Mouse (Mus musculus) kidney, adult 8-10 months (tissue): ENCODE measurements around the gene Camk1d.
"Not testable (repeated sequence)": the region's sequence is repeated elsewhere in the genome, so short reads cannot be mapped to it uniquely, and the experiment has no call there.

ENCODE experiments used
- DNase-seq, 2 experiments: peaks; one replicate each; pipeline ENCODE4 v3.0.0; 2022

Gene Camk1d

DNA sequence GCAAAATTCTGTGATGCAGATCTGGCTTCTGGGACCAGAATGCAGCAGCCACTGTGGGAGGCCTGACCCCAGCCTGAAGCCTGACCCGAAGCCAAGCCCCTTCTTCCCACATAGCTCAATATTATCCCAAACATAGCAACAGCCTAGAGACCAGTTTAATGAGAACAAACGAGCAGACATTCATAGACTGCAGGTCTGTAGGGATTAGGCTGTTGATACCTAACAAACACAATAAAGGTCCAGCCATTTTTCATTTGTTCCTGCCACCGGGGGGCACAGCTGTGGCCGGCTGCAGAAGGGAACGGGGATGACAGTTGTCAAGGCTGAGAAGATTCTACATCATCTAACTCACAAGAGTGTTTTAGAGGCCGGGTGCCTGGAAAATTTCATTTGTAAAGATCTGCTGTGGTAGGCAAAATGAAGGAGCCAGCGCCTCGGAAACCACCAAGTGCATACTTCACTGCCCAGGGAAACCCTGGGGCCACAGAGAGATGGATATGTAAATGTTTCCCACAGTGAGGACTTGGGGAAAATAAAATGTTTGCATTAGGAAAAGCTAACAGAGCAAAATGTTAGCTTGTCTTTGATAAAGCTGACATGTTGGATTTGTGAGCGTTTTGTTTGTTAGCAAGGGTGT is 399.7 kb downstream of the Camk1d start:
- DNase-seq = no peak

DNA sequence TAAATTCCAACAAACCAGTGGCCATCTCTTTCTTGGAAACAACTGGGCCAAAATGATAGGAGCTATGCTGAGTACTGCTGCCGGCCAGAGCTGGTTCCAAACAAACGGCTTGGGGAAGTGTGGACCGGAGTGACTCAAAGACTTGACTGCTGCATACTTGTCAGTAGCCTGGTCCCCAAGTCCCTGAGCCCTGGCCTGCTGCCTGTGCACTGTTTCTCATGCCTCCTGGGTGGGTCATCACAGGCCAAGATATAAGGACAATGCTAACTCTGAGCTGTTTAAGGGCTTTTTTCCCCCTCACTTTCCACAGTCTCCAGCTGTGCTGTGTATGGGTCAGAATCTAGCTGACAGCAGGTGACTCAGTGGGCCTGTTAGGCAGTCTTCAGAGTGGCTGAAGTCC is 409.2 kb downstream of the Camk1d start:
- DNase-seq = no peak

DNA sequence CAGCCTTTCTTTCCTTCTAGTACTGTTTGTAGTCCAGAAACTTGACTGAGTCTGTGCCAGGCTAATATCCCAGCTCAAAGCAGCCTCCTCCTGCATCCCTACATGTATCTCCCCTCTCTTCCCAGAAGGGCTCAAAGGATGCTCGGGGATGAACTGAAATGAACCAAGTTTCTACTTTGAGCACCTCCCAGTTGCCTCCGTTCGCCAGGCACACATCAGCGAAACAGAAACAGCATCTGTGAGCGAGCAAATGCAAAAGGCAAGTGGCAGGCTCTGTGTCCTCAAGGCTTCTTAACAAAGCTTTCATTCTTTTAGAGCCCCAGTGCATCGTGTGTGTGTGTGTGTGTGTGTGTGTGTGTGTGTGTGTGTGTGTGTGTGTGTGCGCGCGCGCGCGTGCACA is 409.9 kb downstream of the Camk1d start:
- DNase-seq = no peak

DNA sequence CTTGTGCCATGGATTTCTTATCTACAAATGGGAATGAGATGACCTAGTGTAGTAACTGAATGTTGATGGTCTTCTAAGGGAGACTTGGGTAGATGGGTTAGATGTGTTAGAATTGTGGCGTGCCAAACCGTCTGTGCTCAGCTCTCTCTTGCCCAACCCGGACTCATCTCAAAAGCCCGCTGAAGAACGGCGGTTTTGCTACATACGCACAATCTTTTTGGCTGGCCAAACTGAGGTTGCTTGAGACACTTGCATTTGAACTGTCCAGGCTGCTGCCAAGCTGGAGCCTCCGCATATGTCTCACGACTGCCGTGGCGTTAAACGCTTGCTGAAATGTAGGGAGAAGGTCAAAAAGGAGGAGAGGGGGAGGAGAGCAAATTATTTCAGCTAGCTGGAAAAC is 413.0 kb downstream of the Camk1d start:
- DNase-seq = no peak

DNA sequence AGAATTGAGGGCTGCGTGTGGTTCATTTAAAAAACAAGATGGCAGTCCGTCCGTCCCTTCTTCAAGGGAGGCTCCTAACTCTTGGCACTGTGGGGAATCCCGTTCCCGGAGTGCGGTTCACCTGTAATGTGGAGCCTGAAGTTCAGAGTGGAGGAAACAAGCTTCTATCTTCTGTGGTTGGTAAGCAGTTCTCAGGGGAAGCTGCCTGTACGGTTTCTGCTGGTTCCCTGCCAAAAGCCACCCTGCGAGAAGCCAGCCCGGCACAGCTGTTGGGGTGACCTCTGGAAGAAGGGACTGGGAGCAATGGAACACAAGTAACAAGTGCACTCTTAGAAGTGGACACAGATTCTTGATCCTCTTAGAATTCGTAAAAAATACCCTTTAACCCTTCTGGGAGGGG is 416.2 kb downstream of the Camk1d start:
- peak; percentile 45 to 73 for DNase-seq

DNA sequence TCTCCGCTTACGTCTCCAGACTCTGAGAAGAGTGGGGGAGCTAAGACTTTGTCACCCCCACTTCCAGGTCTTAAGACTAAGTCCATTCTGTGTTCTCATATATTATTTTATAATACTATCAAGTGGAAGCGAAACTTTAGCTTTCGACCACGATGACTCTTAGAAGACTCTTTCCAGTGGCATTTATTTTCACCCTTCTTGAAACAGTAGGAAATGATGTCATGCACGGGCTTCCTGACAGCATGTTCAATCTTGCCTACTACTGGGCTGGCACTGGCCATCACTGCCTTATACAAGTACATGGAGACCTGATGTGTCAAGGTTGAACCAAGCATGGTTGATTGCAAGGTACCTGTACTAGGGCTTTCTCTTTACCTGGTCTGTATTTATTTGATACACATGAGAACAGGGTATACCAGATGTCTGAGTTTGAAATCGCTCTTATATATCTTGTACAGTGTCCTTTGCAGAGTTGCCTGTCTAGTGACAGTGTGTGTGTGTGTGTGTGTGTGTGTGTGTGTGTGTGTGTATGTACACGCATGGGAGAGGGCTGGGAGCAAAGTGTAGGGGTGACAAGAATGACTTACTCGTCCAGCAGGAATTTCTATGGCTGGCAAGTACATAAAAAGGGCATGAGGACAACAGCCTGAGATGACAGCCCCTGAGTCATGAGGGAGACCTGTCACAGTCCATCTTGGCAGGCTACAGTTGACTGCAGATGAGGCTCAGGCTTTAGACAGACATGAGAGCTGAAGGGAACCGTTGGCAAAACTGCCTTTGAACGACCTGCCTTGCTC is 417.4 kb downstream of the Camk1d start:
- no peak for DNase-seq

DNA sequence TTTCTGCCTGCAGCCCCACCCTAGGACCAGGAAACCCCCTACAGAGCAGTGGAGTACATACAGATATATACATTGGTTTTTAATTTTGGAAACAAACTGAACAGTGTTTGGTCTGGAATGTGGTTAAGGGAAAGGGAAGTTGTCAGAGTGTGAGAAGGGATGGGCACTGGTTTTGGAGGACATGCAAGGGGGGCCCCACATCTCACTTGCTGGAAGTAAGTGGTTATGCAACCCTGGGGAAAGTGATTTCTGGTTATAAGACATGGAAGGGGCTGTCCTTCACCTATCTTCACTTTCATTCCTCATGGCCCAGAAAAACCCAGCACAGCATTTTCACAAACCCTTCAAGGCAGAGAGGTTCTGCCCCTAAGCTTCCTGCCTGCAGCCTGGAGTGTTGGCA is 419.2 kb downstream of the Camk1d start:
- DNase-seq = no peak

DNA sequence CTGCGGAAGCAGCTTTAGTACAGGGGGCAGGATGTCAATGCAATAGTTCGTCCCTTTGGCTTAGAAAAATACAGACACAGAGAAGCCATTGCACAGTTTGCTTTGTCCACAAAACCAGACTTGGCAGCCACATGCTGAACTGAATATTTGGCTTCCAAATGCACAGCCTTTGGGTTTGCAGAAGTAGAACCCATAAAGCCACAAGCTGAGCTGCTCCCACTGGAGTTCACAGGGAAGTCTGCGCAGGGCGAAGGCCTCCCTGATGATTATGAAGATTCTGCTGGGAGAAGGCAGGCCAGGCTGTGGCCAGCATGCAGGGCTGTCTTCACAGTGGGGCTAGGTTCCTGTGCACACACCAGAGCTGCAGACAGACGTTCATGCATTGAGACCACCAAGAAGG is 419.9 kb downstream of the Camk1d start:
- no peak for DNase-seq

DNA sequence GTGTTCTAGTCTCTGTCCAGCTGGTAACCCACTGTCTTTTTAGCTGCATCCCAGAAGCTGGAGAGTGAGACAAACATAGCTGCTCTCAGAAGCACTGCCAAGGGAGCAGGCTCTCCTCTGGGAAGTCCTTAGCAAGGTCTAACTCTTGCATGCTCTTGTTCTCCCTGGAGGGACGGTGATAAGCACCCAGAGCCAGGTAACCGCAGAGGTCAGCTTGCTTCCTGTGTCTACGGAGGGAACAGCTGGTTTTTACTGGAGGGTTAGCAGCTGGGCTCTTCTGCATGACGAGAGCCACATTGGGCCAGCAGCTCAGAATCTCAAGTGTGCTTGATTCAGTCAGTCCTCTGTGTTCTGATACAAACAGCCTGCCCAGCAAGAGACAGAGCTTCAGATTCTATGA is 425.7 kb downstream of the Camk1d start:
- no peak for DNase-seq

DNA sequence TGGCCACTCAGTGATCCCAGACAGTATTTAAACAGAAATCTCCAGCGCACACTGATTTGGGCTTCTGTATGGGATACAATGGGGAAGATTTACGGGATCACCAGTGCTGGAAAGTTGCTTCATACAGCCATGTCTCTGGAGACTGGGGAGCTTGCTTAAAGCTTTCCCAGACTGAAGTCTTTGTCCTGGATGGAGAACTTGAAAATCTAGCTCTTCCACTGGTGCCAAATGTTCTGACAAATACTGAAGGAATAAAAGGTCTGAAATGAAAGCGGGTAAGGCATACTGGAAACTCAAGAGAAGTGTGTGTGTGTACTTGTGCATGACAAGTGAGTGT is 427.3 kb downstream of the Camk1d start:
- DNase-seq = no peak

DNA sequence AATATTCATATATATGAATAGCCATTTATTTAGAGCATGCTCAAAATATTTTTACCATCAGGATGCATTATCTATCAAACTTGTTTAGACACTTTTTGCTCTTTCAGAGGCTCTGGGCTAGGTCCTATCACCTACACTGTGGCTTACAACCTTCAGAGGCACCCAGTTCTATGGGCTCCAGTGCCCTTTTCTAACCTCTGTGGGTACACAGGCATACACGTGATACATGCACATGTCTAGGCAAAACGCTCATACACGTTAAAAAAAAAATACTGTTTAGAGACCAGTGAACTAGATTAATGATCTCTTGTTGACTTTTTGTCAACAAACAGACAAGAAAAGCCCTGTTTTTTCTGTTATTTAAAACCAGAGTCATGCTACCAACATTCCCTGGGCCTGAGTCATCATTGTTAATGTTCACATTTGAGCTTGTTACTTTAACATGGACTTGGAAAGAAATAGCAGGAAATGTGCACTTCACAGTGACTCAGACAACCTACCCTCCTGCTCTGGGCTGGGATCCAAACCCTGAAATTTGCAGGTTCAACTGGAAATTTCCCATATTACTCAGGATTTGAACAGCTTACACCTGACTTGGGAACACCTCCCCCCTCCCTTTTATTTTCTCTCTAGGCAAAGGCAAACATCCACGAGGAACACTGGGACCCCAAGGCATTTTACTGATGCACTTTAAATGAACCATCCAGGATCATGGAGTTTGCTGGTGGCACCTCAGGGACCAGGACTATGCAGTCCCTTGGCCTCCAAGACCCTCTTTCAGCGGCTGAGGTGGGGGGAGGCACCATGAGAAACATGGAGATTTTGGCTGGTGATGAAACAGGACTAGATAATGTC is 427.9 kb downstream of the Camk1d start:
- DNase-seq = peak; percentile 69 to 70

DNA sequence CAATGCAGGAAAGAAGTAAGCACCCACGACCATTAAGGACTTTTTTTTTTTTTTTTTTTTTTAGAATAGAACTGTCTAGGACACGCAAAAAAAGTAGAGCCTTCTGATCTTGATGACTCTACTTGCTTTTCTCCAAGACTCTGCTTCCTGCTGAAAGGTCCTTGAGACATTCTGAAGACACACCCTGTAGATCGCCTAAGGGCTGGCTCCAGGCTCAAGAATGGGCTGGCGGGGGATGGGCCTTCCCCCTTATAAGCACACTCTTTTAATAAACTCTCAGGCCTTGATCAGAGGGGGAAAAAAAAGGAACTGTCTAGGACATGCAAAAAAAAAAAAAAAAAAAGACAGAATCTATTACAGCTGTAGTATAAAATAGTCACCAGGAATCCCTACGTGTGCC is 430.0 kb downstream of the Camk1d start:
- DNase-seq = no peak

DNA sequence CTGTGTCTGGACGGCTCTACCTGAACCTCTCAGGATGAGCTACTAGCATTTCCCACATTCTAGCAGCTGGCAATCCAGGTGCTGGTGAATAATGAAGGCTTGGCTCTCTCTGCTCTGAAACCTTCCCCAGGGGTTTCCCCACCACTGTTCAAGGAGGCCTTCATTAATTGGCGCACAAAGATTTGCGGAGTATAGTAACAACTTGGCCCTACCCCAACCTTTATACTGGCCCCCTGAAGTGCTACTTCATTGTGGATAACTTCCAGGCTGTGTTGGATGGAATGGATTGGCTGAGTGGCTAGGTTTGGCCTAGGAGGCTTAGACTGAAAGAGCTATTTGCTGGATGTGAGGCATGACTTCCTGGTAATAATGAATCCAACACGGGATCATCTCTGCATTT is 431.7 kb downstream of the Camk1d start:
- DNase-seq = no peak

DNA sequence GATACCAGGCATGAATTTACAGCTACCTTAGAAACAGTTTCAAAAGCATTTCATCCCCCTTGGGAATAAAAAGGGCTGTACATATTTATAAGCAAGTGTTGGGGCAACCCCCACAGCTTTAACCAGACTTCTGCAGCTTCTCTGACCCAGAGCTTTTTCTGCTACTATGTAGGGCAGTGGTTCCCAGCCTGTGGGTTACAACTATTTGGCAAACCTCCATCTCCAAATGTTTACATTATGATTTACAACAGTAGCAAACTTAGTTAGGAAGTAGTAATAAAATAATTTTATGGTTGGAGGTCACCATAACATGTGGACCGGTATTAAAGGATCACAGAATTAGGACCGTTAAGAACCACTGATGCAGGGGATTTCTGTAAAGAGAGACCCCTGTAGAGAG is 446.3 kb downstream of the Camk1d start:
- DNase-seq = no peak

DNA sequence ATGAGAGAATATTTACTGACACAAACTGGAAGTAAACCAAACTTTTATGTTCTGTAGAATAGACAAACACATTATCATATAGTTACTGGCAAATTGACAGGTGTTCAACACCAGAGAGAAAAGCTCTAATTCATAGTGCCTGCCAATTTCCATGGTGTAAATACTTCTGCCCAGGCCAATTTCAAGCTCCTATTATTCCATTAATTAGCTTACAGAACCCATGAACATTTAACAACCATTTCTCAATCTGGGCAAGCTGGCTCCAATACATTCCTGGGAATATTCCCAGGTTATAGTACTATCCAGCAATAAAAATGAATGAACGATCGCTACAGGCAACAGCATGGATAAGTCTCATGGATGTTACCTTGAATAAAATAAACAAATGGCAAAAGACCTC is 452.0 kb downstream of the Camk1d start:
- DNase-seq = no peak

DNA sequence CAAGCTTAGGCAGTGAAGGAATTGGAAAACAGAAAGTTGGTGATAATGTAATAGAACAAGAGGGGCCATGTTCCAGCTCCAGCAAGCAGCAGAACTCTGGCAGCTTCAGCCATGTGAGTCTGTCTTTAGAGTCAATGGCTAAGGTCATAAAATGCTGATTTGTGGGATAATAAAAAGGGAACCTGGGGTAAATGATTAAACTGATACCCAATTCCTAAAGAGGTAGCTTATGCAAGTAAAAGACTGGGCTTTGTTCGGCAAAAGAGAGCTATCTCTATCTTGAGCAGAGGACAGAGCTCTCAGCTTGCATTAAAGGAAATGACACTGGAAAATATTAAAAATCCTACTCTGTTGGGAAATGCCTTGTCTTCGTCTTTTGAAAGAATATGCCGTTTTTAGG is 456.1 kb downstream of the Camk1d start:
- DNase-seq = peak in 1 of 2 experiments; percentile 25

DNA sequence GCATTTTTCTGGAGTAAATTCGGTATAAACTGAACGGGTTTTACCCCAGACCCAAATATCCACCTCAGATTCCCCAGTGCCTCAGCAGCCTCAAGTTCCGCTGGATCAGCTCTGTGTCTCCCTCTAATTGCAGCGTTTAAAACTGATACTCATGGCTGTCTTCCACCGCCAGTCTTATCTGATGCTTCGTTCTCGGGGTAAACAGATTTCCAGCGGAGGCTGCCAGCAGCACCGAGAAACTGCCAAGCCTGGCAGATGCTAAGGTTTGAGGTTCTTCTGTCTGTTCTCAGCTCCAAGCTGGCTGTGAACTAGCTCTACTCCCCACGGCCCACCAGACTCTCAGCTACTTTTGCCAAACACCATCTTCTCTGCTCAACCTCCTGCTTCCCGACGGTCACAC is 464.3 kb downstream of the Camk1d start:
- DNase-seq = no peak

DNA sequence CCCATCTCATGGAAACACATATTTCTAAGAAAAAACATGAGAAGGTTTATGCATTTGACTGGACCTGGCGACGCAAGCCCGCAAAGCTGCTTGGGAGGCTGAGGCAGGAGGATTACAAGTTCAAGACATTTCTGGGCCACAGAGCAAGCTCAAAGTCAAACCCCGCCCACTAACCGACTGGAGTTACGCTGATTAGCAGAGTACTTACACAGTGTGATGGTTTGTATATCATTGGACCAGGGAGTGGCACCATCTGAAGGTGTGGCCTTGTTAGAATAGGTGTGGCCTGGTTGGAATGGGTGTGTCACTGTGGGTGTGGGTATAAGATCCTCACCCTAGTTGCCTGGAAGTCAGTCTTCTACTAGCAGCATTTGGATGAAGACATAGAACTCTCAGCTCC is 465.1 kb downstream of the Camk1d start:
- DNase-seq = not testable (repeated sequence)
